Mouse (Mus musculus) MEL (cell line): ENCODE measurements around the gene Mettl23.

ENCODE experiments used
- CTCF ChIP-seq, 3 experiments: IDR thresholded peaks in 2 of 3; conservative IDR thresholded peaks in 1 of 3; 2 replicates each; pipeline ENCODE4 v1.5.1; 2011 to 2012; ENCODE audit warnings: low read length in 3 of 3, low read depth in 2 of 3, mild to moderate bottlenecking in 2 of 3, improper control_type of control experiment in 1 of 3, inconsistent platforms in 1 of 3, mixed read lengths in 1 of 3, moderate library complexity in 1 of 3; ENCODE audit not compliant: control insufficient read depth in 1 of 3, insufficient read depth in 1 of 3, poor library complexity in 1 of 3, severe bottlenecking in 1 of 3
- GATA1 ChIP-seq: IDR thresholded peaks from 2 replicates; pipeline ENCODE4 v1.6.1; 2011; ENCODE audit warnings: low read depth, low read length, improper control_type of control experiment
- POLR2A ChIP-seq, 2 experiments: IDR thresholded peaks; 2 replicates each; pipeline ENCODE4 v1.6.1; 2011 to 2012; ENCODE audit warnings: low read length in 2 of 2, mild to moderate bottlenecking in 2 of 2, control low read depth in 1 of 2, improper control_type of control experiment in 1 of 2, low read depth in 1 of 2, moderate library complexity in 1 of 2; ENCODE audit not compliant: control insufficient read depth in 1 of 2, insufficient read depth in 1 of 2, poor library complexity in 1 of 2

GRCm38 (mm10) chr11:116869641-116870040, 26.6 kb downstream of the Mettl23 start:
- TF ChIP-seq POLR2A (IDR thresholded peaks at IDR 0.05; ENCODE audit: control insufficient read depth in 1 of 2, insufficient read depth in 1 of 2, low read depth in 1 of 2, low read length in 2 of 2, poor library complexity in 1 of 2) (no peak), CTCF (IDR thresholded peaks at IDR 0.05 in 2 of 3, conservative IDR thresholded peaks at IDR 0.05 in 1 of 3; ENCODE audit: control insufficient read depth in 1 of 3, insufficient read depth in 1 of 3, low read depth in 2 of 3, low read length in 3 of 3, poor library complexity in 1 of 3, severe bottlenecking in 1 of 3) (no peak), GATA1 (no peak)
